Mouse (Mus musculus) kidney, embryonic 15.5 days (tissue): ENCODE measurements around the gene Itprip. TPM values are rescaled to one million over a fixed set of nuclear protein-coding genes. Genes with fewer than 3 reads are reported as not detected.

Source experiments
- ATAC-seq: fragments of 200-750 bp; cut with Nextera tagmentation; replicated peaks from 2 replicates; pipeline ENCODE4 v1.8.0; 2017; ENCODE audit warnings: moderate TSS enrichment; ENCODE audit not compliant: low FRiP score
- H3K27ac ChIP-seq: fragments of 300-500 bp; sonication (generic); 2 replicates; pipeline ENCODE4 v1.5.1; 2015; ENCODE audit warnings: mild to moderate bottlenecking, inconsistent platforms
- H3K27me3 ChIP-seq: fragments of 300-500 bp; sonication (generic); 2 replicates; pipeline ENCODE4 v1.6.1; 2015; ENCODE audit warnings: inconsistent platforms
- H3K36me3 ChIP-seq: fragments of 300-500 bp; sonication (generic); 2 replicates; pipeline ENCODE4 v1.6.1; 2015; ENCODE audit warnings: inconsistent platforms
- H3K4me1 ChIP-seq: fragments of 300-500 bp; sonication (generic); 2 replicates; pipeline ENCODE4 v1.6.1; 2015; ENCODE audit warnings: inconsistent platforms
- H3K4me2 ChIP-seq: fragments of 300-500 bp; sonication (generic); 2 replicates; pipeline ENCODE4 v1.6.1; 2015; ENCODE audit warnings: moderate library complexity, mild to moderate bottlenecking, inconsistent platforms
- H3K4me3 ChIP-seq: fragments of 300-500 bp; sonication (generic); replicated peaks from 2 replicates; pipeline ENCODE4 v1.5.1; 2015; ENCODE audit warnings: mild to moderate bottlenecking, inconsistent platforms
- H3K9ac ChIP-seq: fragments of 300-500 bp; sonication (generic); 2 replicates; pipeline ENCODE4 v1.6.1; 2015; ENCODE audit warnings: mild to moderate bottlenecking, inconsistent platforms
- H3K9me3 ChIP-seq: fragments of 300-500 bp; sonication (generic); replicated peaks from 2 replicates; pipeline ENCODE4 v1.6.1; 2016; ENCODE audit warnings: inconsistent platforms
- WGBS: fragments of 180-500 bp; shearing (Covaris S2); methylation state at CpG from one replicate; pipeline ENCODE4 v1.1.7; 2015; ENCODE audit warnings: mixed read lengths; 5-methylcytosine and 5-hydroxymethylcytosine counted together
- polyA plus RNA-seq: library from polyadenylated mRNA; unstranded; fragments of >200 nt; fragmentation: Nextera tagmentation; extraction: Ambion mirVana; gene quantifications from 2 replicates; pipeline ENCODE4 v1.2.1, GENCODE M21; 2015

The Itprip gene
- polyA plus RNA-seq, 1 experiment from 2014 or later = 19.4 TPM

- WGBS = 74% methylated on average over 8 of the region's 8 CpGs
These were observed 20.5 kb downstream of the Itprip start for GRCm38 (mm10) chr19:47898472-47899079.

GRCm38 (mm10) chr19:47893092-47893491, 26.0 kb downstream of the Itprip start:
- Histone ChIP-seq H3K9ac (no peak overlapping the region), H3K4me1 (peaks cover 35% of the 10 kb centered on the region), H3K4me3 (no peak overlapping the region), H3K27me3 (no peaks in the 10 kb centered on the region), H3K9me3 (no peaks in the 10 kb centered on the region), H3K36me3 (peaks cover 48% of the 10 kb centered on the region), H3K4me2 (no peak overlapping the region), H3K27ac (no peak overlapping the region)
- ATAC-seq = no peak
- 94% methylated on average over 6 of the region's 6 CpGs for WGBS

More at GRCm38 (mm10) chr19:47898472-47899079, 20.5 kb downstream of the Itprip start:
- Histone ChIP-seq H3K27ac (no peak overlapping the region), H3K4me1 (peaks cover 26% of the 10 kb centered on the region), H3K4me3 (no peak overlapping the region), H3K9ac (no peak overlapping the region), H3K9me3 (no peaks in the 10 kb centered on the region), H3K4me2 (no peak overlapping the region), H3K36me3 (peaks cover 48% of the 10 kb centered on the region), H3K27me3 (no peaks in the 10 kb centered on the region)
- ATAC-seq = no peak

DNA sequence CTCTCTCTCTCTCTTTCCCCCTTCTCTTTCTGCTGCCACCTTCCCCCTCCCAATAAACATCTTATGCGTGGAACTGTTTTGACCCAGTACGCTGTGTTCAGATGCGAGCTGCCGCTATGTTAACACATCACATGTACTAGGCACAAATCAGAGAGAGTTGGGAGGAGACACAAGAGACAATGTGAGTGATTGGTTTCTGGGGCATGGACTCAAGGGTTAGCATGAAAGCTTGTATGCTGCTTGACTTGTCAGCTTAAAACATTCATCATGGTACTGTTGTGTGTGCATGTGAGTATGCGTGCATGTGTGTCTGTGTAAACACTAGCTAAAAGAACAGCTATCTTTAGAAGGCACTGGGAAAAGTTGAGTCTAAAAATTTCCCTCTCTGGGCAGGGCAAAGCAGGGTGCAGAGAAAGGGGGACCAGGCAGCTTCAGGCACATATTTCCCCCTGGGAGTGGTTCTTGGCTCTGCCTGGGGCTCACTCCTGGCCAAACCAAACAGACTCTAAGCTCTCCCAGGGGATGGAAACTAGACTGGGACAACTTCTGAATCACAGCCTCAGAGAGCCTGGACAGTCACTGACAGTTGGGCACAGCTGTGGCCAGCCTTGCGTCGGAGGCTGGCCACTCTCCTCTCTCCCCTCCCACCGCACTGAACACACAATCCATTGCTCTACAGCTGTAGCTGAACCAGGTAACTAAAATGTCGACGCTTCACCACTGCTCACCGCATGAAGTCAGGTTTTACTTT, 27.4 kb downstream of the Itprip start:
- Histone ChIP-seq H3K4me1 (peaks cover 40% of the 10 kb centered on the region), H3K4me2 (no peak overlapping the region), H3K36me3 (peaks cover 35% of the 10 kb centered on the region), H3K9ac (no peak overlapping the region), H3K27me3 (no peaks in the 10 kb centered on the region), H3K4me3 (no peak overlapping the region), H3K9me3 (no peaks in the 10 kb centered on the region), H3K27ac (peak overlapping the region; percentile 89)
- 52% methylated on average over 11 of the region's 11 CpGs for WGBS
- ATAC-seq = peak; percentile 53; the same call in 1 of the 2 replicates

GRCm38 (mm10) chr19:47890489-47891130, 28.5 kb downstream of the Itprip start:
- WGBS = 34% methylated on average over 10 of the region's 10 CpGs
- peaks cover 50% of the 10 kb centered on the region for H3K4me1 ChIP-seq
- peak; percentile 34 for ATAC-seq
- H3K36me3 ChIP-seq = peaks cover 24% of the 10 kb centered on the region
- no peaks in the 10 kb centered on the region for H3K9me3 ChIP-seq
- H3K4me3 ChIP-seq = peak overlapping the region; percentile 3; the same call in 1 of the 2 replicates
- no peak overlapping the region for H3K9ac ChIP-seq
- H3K4me2 ChIP-seq = peak overlapping the region; percentile 33
- peak overlapping the region; percentile 89 for H3K27ac ChIP-seq
- H3K27me3 ChIP-seq = no peaks in the 10 kb centered on the region

GRCm38 (mm10) chr19:47888037-47888436, 31.1 kb downstream of the Itprip start:
- Histone ChIP-seq H3K9ac (no peak overlapping the region), H3K4me3 (no peak overlapping the region), H3K36me3 (no peaks in the 10 kb centered on the region), H3K4me2 (no peak overlapping the region), H3K4me1 (peaks cover 71% of the 10 kb centered on the region), H3K27me3 (no peaks in the 10 kb centered on the region), H3K9me3 (no peaks in the 10 kb centered on the region), H3K27ac (no peak overlapping the region)
- ATAC-seq = no peak
- 93% methylated on average over 8 of the region's 8 CpGs for WGBS

GRCm38 (mm10) chr19:47887417-47887816, 31.7 kb downstream of the Itprip start:
- Histone ChIP-seq H3K36me3 (no peaks in the 10 kb centered on the region), H3K9ac (no peak overlapping the region), H3K4me3 (no peak overlapping the region), H3K27me3 (no peaks in the 10 kb centered on the region), H3K4me2 (no peak overlapping the region), H3K27ac (peak overlapping the region; percentile 61), H3K9me3 (no peaks in the 10 kb centered on the region), H3K4me1 (peaks cover 72% of the 10 kb centered on the region)
- no peak for ATAC-seq
- WGBS = 86% methylated on average over 10 of the region's 10 CpGs

DNA sequence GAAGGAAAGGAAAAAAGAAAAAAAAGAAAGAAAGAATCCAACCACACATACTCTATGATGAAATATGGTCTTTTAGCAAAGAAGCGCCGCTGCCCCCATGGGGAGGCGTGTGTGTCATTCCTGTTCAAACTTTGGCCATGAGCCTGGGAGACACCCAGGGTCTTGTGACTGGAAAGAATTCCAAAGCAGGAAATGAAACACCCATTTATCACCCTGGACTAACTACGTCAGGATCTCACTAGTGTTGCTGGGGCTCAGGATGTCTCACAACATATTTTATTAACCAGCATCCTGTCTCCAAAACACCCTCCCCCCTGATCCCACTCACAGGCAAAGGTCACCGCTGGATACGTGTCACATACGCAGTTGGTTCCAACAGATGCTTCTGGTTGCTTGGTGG, 32.5 kb downstream of the Itprip start:
- peak overlapping the region; percentile 61 for H3K27ac ChIP-seq
- peak; percentile 49 for ATAC-seq

GRCm38 (mm10) chr19:47885886-47886285, 33.2 kb downstream of the Itprip start:
- H3K9me3 ChIP-seq = no peaks in the 10 kb centered on the region
- no peak overlapping the region for H3K4me3 ChIP-seq
- no peaks in the 10 kb centered on the region for H3K36me3 ChIP-seq
- peaks cover 56% of the 10 kb centered on the region for H3K4me1 ChIP-seq
- peak overlapping the region; percentile 56 for H3K27ac ChIP-seq
- no peak for ATAC-seq
- WGBS = 75% methylated on average over 11 of the region's 11 CpGs
- no peaks in the 10 kb centered on the region for H3K27me3 ChIP-seq
- no peak overlapping the region for H3K9ac ChIP-seq
- H3K4me2 ChIP-seq = no peak overlapping the region

More for the DNA sequence above, 32.5 kb downstream of the Itprip start:
- WGBS = 37% methylated on average over 7 of the region's 7 CpGs
- H3K4me3 ChIP-seq = no peak overlapping the region
- no peaks in the 10 kb centered on the region for H3K27me3 ChIP-seq
- no peak overlapping the region for H3K9ac ChIP-seq
- H3K36me3 ChIP-seq = no peaks in the 10 kb centered on the region
- H3K9me3 ChIP-seq = no peaks in the 10 kb centered on the region
- no peak overlapping the region for H3K4me2 ChIP-seq
- peaks cover 64% of the 10 kb centered on the region for H3K4me1 ChIP-seq

DNA sequence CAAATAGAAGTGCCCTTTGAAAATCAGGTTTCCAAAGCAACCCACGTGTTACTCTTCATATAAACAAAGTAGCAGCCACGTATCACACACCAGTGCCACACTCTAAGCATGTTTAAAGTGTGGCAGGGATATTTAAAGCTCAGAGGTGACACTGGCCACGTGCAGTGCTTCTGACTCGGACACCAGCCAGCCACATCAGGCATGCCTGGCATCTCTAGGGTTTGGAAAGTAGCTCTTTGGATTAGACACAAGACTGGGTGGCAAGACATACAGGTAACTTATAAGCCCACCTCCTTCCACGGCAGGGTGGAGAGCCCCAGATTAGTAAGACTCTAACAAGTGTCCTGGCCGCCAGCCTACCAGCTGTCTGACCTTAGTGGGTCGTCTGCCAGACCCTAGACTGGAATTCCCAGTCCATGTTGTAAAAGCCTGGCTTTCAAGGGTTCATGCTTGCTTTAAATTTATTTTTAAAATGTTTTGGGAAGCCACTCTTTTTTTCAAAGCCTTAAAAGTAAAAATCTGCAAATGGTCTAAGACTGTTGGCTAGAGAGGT, 33.8 kb downstream of the Itprip start:
- Histone ChIP-seq H3K4me1 (peaks cover 50% of the 10 kb centered on the region), H3K27me3 (no peaks in the 10 kb centered on the region), H3K9me3 (no peaks in the 10 kb centered on the region), H3K9ac (no peak overlapping the region), H3K4me2 (no peak overlapping the region), H3K36me3 (no peaks in the 10 kb centered on the region), H3K4me3 (no peak overlapping the region), H3K27ac (no peak overlapping the region)
- 59% methylated on average over 7 of the region's 7 CpGs for WGBS
- ATAC-seq = no peak

- Histone ChIP-seq H3K36me3 (no peaks in the 10 kb centered on the region), H3K27ac (no peak overlapping the region), H3K9ac (no peak overlapping the region), H3K4me2 (no peak overlapping the region), H3K9me3 (no peaks in the 10 kb centered on the region), H3K27me3 (no peaks in the 10 kb centered on the region), H3K4me1 (peaks cover 42% of the 10 kb centered on the region), H3K4me3 (no peak overlapping the region)
- no peak for ATAC-seq
- WGBS = 73% methylated on average over 13 of the region's 13 CpGs
These were observed 34.6 kb downstream of the Itprip start for GRCm38 (mm10) chr19:47884296-47885085.

DNA sequence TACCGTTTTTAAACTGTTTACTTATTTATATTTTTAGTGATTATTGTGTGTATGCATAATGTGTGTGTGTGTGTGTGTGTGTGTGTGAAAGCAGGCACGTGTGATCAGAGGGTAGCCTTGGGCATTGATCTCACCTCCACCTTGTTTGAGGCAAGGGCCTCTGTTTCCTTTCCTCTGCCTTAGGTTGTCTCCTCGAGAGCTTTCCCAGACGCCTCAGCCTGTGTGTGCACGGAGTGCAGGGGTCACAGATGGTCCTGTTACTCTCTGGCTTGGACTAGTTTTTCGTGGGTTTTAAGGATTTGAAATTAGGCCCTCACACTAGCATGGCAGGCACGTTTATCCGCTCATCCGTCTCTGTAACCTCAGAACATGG, 36.2 kb downstream of the Itprip start:
- ATAC-seq = peak; percentile 22; the same call in 1 of the 2 replicates
- H3K27ac ChIP-seq = no peak overlapping the region
- no peaks in the 10 kb centered on the region for H3K27me3 ChIP-seq
- H3K4me1 ChIP-seq = peaks cover 41% of the 10 kb centered on the region
- no peaks in the 10 kb centered on the region for H3K36me3 ChIP-seq
- no peak overlapping the region for H3K9ac ChIP-seq
- no peak overlapping the region for H3K4me3 ChIP-seq
- 51% methylated on average over 9 of the region's 9 CpGs for WGBS
- no peaks in the 10 kb centered on the region for H3K9me3 ChIP-seq
- no peak overlapping the region for H3K4me2 ChIP-seq
